Mouse (Mus musculus): ENCODE measurements around the gene Hcn4. TPM values are rescaled to one million over a fixed set of nuclear protein-coding genes. Genes with fewer than 3 reads are reported as not detected.

The Hcn4 gene
- total and polyA plus RNA-seq, 3 experiments: 0.11 TPM; not detected in 2

GRCm38 (mm10) chr9:58802294-58802693 is 20.9 kb upstream of the Hcn4 start:
- ATAC-seq (ENCODE audit: extremely low read depth, insufficient number of reproducible peaks, low FRiP score, poor library complexity, severe bottlenecking) (no peak), DNase-seq (ENCODE audit: low spot score) (no peak)

GRCm38 (mm10) chr9:58802802-58803201 is 20.4 kb upstream of the Hcn4 start:
- no peak for DNase-seq (ENCODE audit: low spot score)
- no peaks in the 10 kb centered on the region for H3K36me3 ChIP-seq (replicated peaks)
- H3K4me3 ChIP-seq (ENCODE audit: low read depth, low read length): no peak overlapping the region
- no peak for TF ChIP-seq GATA2 (IDR thresholded peaks at IDR 0.05; ENCODE audit: borderline replicate concordance, low read depth, low read length)
- TF ChIP-seq GATA1 (IDR thresholded peaks at IDR 0.05; ENCODE audit: borderline replicate concordance, low read length): no peak
- TF ChIP-seq TAL1 (conservative IDR thresholded peaks at IDR 0.05; ENCODE audit: low read depth, low read length): no peak
- TF ChIP-seq POLR2AphosphoS5 (IDR thresholded peaks at IDR 0.05; ENCODE audit: insufficient replicate concordance, low read depth, low read length): no peak
- TF ChIP-seq CTCF (IDR thresholded peaks at IDR 0.05; ENCODE audit: low read depth, low read length): no peak
- H3K4me1 ChIP-seq (ENCODE audit: insufficient read depth, low read depth, low read length): peaks cover 5% of the 10 kb centered on the region; the same call in 1 of the 2 replicates
- H3K9me3 ChIP-seq (replicated peaks): no peaks in the 10 kb centered on the region
- peaks cover 40% of the 10 kb centered on the region for H3K27me3 ChIP-seq (ENCODE audit: insufficient read depth, low read length)
- ATAC-seq (ENCODE audit: extremely low read depth, insufficient number of reproducible peaks, low FRiP score, poor library complexity, severe bottlenecking): no peak

More at GRCm38 (mm10) chr9:58802294-58802693, 20.9 kb upstream of the Hcn4 start:
- Histone ChIP-seq H3K36me3 (replicated peaks) (no peaks in the 10 kb centered on the region), H3K4me1 (ENCODE audit: insufficient read depth, low read depth, low read length) (peaks cover 5% of the 10 kb centered on the region; the same call in 1 of the 2 replicates), H3K27me3 (ENCODE audit: insufficient read depth, low read length) (peaks cover 45% of the 10 kb centered on the region), H3K4me3 (ENCODE audit: low read depth, low read length) (no peak overlapping the region), H3K9me3 (replicated peaks) (no peaks in the 10 kb centered on the region)
- TF ChIP-seq CTCF (IDR thresholded peaks at IDR 0.05; ENCODE audit: low read depth, low read length): no peak
- no peak for TF ChIP-seq GATA1 (IDR thresholded peaks at IDR 0.05; ENCODE audit: borderline replicate concordance, low read length)
- no peak for TF ChIP-seq POLR2AphosphoS5 (IDR thresholded peaks at IDR 0.05; ENCODE audit: insufficient replicate concordance, low read depth, low read length)
- no peak for TF ChIP-seq TAL1 (conservative IDR thresholded peaks at IDR 0.05; ENCODE audit: low read depth, low read length)
- TF ChIP-seq GATA2 (IDR thresholded peaks at IDR 0.05; ENCODE audit: borderline replicate concordance, low read depth, low read length): no peak

GRCm38 (mm10) chr9:58805601-58806318 is 17.5 kb upstream of the Hcn4 start:
- no peak for ATAC-seq (ENCODE audit: extremely low read depth, insufficient number of reproducible peaks, low FRiP score, poor library complexity, severe bottlenecking)
- H3K9me3 ChIP-seq (replicated peaks): no peaks in the 10 kb centered on the region
- no peak for DNase-seq (ENCODE audit: low spot score)
- H3K36me3 ChIP-seq (replicated peaks): no peaks in the 10 kb centered on the region
- TF ChIP-seq GATA1 (IDR thresholded peaks at IDR 0.05; ENCODE audit: borderline replicate concordance, low read length) (no peak), TAL1 (conservative IDR thresholded peaks at IDR 0.05; ENCODE audit: low read depth, low read length) (no peak), GATA2 (IDR thresholded peaks at IDR 0.05; ENCODE audit: borderline replicate concordance, low read depth, low read length) (no peak), CTCF (IDR thresholded peaks at IDR 0.05; ENCODE audit: low read depth, low read length) (no peak), POLR2AphosphoS5 (IDR thresholded peaks at IDR 0.05; ENCODE audit: insufficient replicate concordance, low read depth, low read length) (no peak)
- peaks cover 17% of the 10 kb centered on the region for H3K27me3 ChIP-seq (ENCODE audit: insufficient read depth, low read length)
- H3K4me1 ChIP-seq (ENCODE audit: insufficient read depth, low read depth, low read length): peaks cover 5% of the 10 kb centered on the region; the same call in 1 of the 2 replicates
- H3K4me3 ChIP-seq (ENCODE audit: low read depth, low read length): no peak overlapping the region

GRCm38 (mm10) chr9:58811171-58811570 is 12.0 kb upstream of the Hcn4 start:
- no peaks in the 10 kb centered on the region for H3K4me1 ChIP-seq (ENCODE audit: insufficient read depth, low read depth, low read length)
- ATAC-seq (ENCODE audit: extremely low read depth, insufficient number of reproducible peaks, low FRiP score, poor library complexity, severe bottlenecking) (no peak), DNase-seq (ENCODE audit: low spot score) (no peak)
- TF ChIP-seq TAL1 (conservative IDR thresholded peaks at IDR 0.05; ENCODE audit: low read depth, low read length) (no peak), GATA1 (IDR thresholded peaks at IDR 0.05; ENCODE audit: borderline replicate concordance, low read length) (no peak), CTCF (IDR thresholded peaks at IDR 0.05; ENCODE audit: low read depth, low read length) (no peak), POLR2AphosphoS5 (IDR thresholded peaks at IDR 0.05; ENCODE audit: insufficient replicate concordance, low read depth, low read length) (no peak), GATA2 (IDR thresholded peaks at IDR 0.05; ENCODE audit: borderline replicate concordance, low read depth, low read length) (no peak)
- no peaks in the 10 kb centered on the region; the same call in 1 of the 2 replicates for H3K27me3 ChIP-seq (ENCODE audit: insufficient read depth, low read length)
- H3K9me3 ChIP-seq (replicated peaks): no peaks in the 10 kb centered on the region
- no peak overlapping the region for H3K4me3 ChIP-seq (ENCODE audit: low read depth, low read length)
- no peaks in the 10 kb centered on the region for H3K36me3 ChIP-seq (replicated peaks)

- DNase-seq (ENCODE audit: low spot score): no peak
- Histone ChIP-seq H3K4me3 (ENCODE audit: low read depth, low read length) (no peak overlapping the region), H3K36me3 (replicated peaks) (no peaks in the 10 kb centered on the region)
Observed at GRCm38 (mm10) chr9:58815552-58816260, 7.5 kb upstream of the Hcn4 start.

GRCm38 (mm10) chr9:58816458-58816857 is 6.8 kb upstream of the Hcn4 start:
- ATAC-seq (ENCODE audit: extremely low read depth, insufficient number of reproducible peaks, low FRiP score, poor library complexity, severe bottlenecking) (no peak), DNase-seq (ENCODE audit: low spot score) (no peak)
- Histone ChIP-seq H3K36me3 (replicated peaks) (no peaks in the 10 kb centered on the region), H3K4me1 (ENCODE audit: insufficient read depth, low read depth, low read length) (no peaks in the 10 kb centered on the region), H3K27me3 (ENCODE audit: insufficient read depth, low read length) (peaks cover 9% of the 10 kb centered on the region; the same call in 1 of the 2 replicates), H3K9me3 (replicated peaks) (no peaks in the 10 kb centered on the region), H3K4me3 (ENCODE audit: low read depth, low read length) (no peak overlapping the region)
- TF ChIP-seq CTCF (IDR thresholded peaks at IDR 0.05; ENCODE audit: low read depth, low read length) (no peak), GATA2 (IDR thresholded peaks at IDR 0.05; ENCODE audit: borderline replicate concordance, low read depth, low read length) (no peak), TAL1 (conservative IDR thresholded peaks at IDR 0.05; ENCODE audit: low read depth, low read length) (no peak), GATA1 (IDR thresholded peaks at IDR 0.05; ENCODE audit: borderline replicate concordance, low read length) (no peak), POLR2AphosphoS5 (IDR thresholded peaks at IDR 0.05; ENCODE audit: insufficient replicate concordance, low read depth, low read length) (no peak)

More at GRCm38 (mm10) chr9:58815552-58816260, 7.5 kb upstream of the Hcn4 start:
- Histone ChIP-seq H3K4me1 (ENCODE audit: insufficient read depth, low read depth, low read length) (no peaks in the 10 kb centered on the region), H3K9me3 (replicated peaks) (no peaks in the 10 kb centered on the region), H3K27me3 (ENCODE audit: insufficient read depth, low read length) (peaks cover 9% of the 10 kb centered on the region; the same call in 1 of the 2 replicates)
- ATAC-seq (ENCODE audit: extremely low read depth, insufficient number of reproducible peaks, low FRiP score, poor library complexity, severe bottlenecking): no peak
- TF ChIP-seq POLR2AphosphoS5 (IDR thresholded peaks at IDR 0.05; ENCODE audit: insufficient replicate concordance, low read depth, low read length) (no peak), GATA1 (IDR thresholded peaks at IDR 0.05; ENCODE audit: borderline replicate concordance, low read length) (no peak), CTCF (IDR thresholded peaks at IDR 0.05; ENCODE audit: low read depth, low read length) (no peak), TAL1 (conservative IDR thresholded peaks at IDR 0.05; ENCODE audit: low read depth, low read length) (no peak), GATA2 (IDR thresholded peaks at IDR 0.05; ENCODE audit: borderline replicate concordance, low read depth, low read length) (no peak)

Data from G1E (cell line).